Mouse (Mus musculus) embryo, embryonic 10.5 days (tissue): ENCODE measurements around the gene C530025M09Rik.

Experiments used
- DNase-seq: peaks from one replicate; pipeline ENCODE4 v3.0.0-alpha.2; 2015; ENCODE audit warnings: low spot score

Gene C530025M09Rik

GRCm38 (mm10) chr2:149830536-149831458 lies at the start of gene C530025M09Rik:
Gene C530025M09Rik (minus strand): TSS chr2:149831213.
- DNase-seq = peak; percentile 58

DNA sequence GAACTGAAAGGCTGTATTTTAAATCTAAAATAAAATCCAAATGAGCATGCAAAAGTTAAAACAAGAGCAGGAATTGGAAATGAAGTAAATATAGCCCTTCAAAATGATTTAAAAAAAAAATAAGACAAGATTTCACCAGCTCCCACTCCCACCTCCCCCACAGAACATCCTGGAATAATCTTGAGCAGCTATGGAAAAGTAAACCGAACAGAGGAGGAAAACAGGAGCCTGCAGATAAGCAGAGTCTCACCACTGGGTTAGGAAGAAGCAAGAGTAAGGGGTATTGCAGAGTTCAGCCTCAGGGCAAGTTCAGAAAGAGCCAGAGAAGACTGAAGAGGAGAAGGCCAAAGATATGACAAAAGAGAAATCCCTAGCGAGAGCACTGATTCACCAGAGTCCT lies 46.9 kb upstream of the C530025M09Rik start:
- no peak for DNase-seq

DNA sequence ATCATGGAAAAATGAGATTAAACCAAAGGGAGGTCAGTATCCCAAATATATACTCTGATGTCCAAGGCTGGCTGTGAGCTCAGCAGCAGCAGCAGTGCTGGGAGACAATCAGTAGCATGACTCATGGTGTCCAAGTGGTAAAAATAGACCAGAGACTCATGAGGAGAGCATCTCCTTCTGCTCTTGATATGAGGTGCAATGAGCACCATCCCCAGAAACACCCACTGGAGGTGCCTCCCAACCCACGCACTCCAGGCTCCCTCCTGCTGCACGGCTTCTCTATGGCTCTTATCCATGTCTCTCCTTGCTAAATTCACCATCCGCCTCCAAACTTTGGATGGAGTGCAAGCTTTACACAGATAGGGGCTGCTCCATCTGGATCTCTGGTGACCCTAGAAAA lies 42.3 kb upstream of the C530025M09Rik start:
- DNase-seq = no peak

- no peak for DNase-seq
These were observed 41.5 kb upstream of the C530025M09Rik start for GRCm38 (mm10) chr2:149872496-149872895.

- DNase-seq = no peak
These were observed 39.5 kb upstream of the C530025M09Rik start for GRCm38 (mm10) chr2:149870496-149870895.

DNA sequence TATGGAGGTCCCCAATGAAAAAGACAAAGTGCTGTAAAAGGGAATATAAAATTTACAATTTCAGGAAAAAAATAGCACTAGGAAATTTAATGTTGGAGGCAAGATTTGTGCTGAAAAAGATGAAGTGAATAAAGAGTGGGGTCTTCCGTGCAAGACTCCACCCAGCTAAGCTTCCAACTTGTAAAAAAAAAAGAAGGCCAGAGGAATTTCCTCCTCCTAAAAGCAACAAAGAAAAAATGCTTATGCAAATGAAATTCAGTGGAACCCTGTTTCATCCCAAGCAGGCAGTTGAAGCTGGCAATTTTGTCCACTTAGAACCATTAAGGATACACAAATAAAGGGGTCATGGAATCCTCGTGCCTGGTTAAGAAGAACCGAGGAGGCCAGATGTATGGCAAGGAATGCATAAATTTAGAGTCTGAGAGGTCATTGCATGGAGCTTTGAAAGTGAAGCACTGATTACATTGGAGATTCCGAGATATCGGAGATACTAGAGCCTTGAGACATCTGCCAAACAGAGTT lies 35.0 kb upstream of the C530025M09Rik start:
- DNase-seq = no peak

DNA sequence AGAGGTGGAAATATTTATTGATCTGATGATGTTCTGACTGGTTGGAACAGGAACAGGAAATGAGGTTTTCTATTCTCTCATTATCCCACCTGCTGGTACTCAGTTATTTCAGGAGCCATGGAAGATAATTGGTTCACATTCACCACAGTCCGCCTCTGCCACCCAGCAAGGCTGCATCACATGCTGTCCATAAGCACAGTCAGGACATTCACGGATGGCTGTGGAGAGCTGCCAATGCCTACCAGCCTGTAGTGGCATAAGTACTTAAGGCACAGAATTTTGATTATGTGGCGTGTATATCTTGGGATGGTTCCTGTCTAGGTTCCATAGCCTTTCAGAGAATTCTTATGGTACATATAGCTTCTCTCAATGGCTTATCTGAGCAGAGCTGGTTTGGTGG lies 30.0 kb upstream of the C530025M09Rik start:
- DNase-seq = no peak

GRCm38 (mm10) chr2:149848778-149849177 lies 17.8 kb upstream of the C530025M09Rik start:
- DNase-seq = no peak

DNA sequence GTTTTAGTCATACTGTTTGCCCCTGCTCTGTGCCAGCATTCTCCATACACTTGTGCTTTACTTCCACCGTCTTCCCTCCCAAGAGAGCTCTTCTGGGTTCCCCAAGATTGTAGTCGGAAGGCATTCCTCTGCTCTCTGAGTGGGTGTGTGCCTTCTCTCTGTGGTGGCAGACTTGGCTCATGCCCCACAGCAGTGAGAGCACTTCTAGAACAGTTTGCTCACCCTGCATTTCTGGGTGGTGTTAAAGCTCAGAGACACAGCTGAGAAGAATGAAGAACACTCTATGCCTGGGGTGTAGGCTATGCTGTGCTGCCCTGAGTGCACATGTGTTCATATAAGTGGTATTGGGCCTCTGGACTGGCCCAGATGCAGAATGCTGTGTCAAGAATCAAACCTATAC lies 13.6 kb upstream of the C530025M09Rik start:
- no peak for DNase-seq

GRCm38 (mm10) chr2:149839666-149840065 lies 8.7 kb upstream of the C530025M09Rik start:
- no peak for DNase-seq

- no peak for DNase-seq
These were observed 5.6 kb upstream of the C530025M09Rik start for GRCm38 (mm10) chr2:149836471-149837135.

DNA sequence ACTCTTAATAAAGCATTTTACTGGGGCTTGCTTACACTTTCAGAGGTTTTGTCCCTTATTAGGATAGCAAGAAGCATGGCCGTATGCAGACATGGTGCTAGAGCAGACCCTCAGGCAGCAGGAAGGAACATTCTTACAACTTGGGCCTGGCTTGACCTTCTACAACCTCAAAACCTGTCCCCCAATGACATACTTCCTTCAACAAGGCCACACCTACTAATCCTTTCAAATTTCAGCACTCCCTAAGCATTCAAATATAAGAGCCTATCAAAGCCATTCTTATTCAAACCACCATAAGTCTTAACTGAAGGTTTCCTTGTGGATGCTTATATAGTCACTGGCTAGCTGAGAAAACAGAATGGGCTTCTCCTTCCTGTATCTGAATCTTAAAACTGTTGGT lies 4.1 kb upstream of the C530025M09Rik start:
- no peak for DNase-seq

DNA sequence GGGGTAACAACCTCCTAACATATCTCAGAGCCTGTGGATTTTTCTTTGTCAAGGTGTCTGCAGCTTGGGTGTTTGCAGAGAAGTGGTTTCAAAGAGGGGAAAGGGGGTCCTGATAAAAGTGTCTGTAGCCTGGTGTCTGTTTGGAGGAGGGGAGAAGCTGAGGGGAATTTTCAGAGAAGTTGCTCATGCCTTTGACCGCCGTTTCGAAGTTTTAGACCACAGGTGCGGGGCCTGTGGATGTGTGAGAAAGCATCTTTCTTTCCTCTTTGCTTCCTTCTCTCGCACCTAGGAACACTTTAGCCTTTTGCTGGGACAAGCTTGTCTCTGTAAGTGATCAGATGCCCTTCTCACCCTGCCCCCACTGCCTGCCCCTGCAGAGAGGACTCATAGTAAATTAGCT lies 1.3 kb upstream of the C530025M09Rik start:
- peak; percentile 1 for DNase-seq

DNA sequence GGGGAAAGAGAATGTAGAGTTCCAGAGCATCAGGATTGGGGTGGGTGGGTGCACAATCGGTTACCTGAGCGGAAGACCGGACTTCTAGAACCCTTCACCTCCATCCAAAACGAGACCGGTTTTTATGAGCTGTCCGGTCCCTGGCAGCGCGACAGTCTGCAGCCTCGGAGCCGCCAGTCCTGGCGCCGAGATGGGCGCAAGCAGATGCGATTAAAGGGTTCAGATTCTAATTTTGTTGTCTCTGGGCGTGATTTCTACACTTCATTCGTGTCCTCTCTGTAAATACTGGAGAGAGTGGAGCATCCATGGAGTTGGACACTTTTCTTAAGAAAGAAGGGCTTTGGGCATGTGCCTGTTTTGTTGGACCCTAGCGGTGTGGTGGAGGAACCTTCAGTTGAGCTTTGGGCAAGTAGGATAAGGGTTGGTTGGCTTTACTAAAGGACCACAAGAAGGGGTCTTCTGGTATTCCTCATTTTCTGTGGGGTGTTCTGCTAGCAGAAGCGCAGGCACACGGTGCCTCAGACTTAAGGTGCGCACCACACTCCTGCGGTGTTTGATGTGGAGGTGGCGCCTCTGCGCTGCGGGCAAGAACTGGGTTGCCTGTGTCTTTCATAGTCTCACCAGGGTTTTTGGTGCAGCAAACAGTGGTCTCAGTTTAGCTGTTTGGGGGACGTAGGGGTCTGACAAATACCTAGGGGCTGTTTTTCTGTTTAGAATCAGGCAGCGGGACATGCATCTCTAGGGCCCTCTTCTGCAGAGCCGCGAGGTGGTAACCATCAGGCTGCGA lies 639 bp upstream of the C530025M09Rik start:
- DNase-seq = peak; percentile 45

DNA sequence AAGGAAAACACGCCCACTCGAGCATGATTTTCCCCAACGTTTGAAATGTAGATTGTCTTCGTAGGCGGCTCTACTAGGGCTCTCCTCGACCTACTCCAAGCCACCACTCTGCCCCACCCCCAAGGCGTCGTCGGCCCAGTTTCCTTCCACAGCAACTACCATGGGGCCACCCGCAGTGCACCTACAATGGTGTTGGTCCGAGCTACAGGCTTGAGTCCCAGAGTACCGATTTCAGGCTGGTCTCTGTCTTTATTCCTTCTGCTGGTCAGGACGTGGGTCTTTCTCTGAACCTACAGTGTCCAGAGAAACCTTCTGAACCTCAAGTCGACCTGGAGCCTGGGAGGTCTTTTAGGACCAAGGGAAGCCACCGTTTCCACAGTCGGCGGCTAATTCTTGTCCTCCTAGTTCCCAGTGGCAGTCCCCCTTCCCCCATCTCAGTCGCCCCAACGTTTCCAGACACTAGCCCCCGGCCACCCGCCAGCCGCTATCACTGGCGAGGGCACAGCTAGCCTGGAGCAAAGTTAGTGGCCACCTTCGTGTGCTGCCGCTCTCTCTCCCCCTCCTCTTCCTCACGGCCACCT lies 968 bp downstream of the C530025M09Rik start:
- peak; percentile 57 for DNase-seq

DNA sequence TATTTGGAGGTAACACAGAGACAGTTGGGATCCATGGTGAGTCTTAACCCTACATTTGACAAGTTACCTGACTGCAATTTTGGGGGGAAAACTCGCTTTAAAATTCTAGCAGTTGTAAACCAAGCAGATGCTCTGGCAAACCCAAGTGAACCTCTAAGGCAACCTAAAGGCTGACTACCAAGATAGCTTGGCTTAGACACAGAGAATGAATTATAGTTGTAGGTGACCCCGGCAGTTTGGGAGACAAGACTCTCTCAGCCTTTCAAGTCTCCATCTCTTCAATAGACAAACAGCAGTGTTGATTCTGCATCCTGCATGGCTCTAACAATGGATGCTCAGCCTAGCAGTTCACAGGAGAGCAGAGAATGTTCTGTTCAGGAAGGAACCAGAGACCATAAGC lies 2.1 kb downstream of the C530025M09Rik start, which contains the start of gene Syndig1:
Gene Syndig1, plus strand, starts transcription at position 301 of the 400 bp plus-strand sequence.
- DNase-seq = no peak

GRCm38 (mm10) chr2:149820201-149820600 lies 10.8 kb downstream of the C530025M09Rik start:
- peak; percentile 7 for DNase-seq

GRCm38 (mm10) chr2:149819751-149820150 lies 11.3 kb downstream of the C530025M09Rik start:
- DNase-seq = no peak

DNA sequence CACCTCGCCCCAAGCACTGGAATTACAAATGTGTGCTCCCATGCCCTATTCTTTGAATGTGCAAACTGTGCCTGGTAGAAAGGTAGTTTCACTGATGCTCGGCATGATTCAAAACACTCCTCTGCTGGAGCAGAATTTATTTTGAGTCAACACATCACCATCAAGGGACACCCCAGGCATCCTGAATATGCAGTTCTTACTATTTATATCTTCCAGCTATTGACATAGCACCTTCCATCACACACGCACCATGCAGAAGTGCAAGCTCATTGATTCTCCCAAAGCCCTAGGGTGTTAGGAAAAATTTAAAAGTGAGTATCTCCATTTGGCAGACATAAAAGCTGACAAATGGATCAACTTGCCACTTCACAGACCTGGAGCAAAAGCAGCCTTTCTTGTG lies 12.6 kb downstream of the C530025M09Rik start:
- DNase-seq = no peak

GRCm38 (mm10) chr2:149812899-149813298 lies 18.1 kb downstream of the C530025M09Rik start:
- DNase-seq = no peak

GRCm38 (mm10) chr2:149805256-149805655 lies 25.8 kb downstream of the C530025M09Rik start:
- no peak for DNase-seq
